Mouse (Mus musculus): ENCODE data around the gene Cfap44. TPM values are rescaled to one million over a fixed set of nuclear protein-coding genes. Genes with fewer than 3 reads are reported as not detected.

Cfap44 gene
- polyA plus RNA-seq, 2 experiments: 0.47 to 0.66 TPM

DNA sequence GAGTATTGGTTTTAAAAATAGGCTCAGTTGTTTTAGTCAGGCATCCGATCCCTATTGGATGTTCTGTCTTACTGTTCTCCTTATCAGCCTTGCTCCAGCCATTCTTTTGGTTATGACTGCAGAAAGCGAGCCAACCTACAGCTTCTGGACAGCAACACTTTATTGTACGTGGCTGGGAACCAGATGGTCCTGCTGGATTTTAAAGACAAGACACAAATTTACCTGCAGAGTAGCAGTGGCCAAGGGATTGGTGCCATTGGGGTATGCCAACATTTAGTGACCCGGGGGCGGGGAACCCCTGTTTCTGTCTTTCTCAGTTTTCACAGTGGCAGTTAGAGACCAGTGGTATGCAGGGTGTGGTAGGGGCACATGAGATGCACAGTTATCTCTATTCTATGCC is 12.6 kb downstream of the Cfap44 start:
- 76% methylated on average over 5 of the region's 5 CpGs for WGBS
- H3K9me3 ChIP-seq (ENCODE audit: control insufficient read depth, low read length): peaks cover 8% of the 10 kb centered on the region; the same call in 1 of the 2 replicates
- H3K36me3 ChIP-seq (ENCODE audit: control insufficient read depth, insufficient read depth, low read length): no peaks in the 10 kb centered on the region
- ATAC-seq (ENCODE audit: low FRiP score, low read depth) (no peak), DNase-seq (ENCODE audit: low spot score) (no peak)
- no peak overlapping the region for H3K9ac ChIP-seq (ENCODE audit: low read depth, low read length, severe bottlenecking)
- no peak overlapping the region for H3K4me2 ChIP-seq (replicated peaks; ENCODE audit: low read depth, low read length, severe bottlenecking)
- TF ChIP-seq POLR2A (IDR thresholded peaks at IDR 0.05; ENCODE audit: borderline replicate concordance, extremely low read depth, insufficient read depth, insufficient read length): no peak
- H3K27ac ChIP-seq (replicated peaks; ENCODE audit: low read depth, low read length): no peak overlapping the region
- no peaks in the 10 kb centered on the region for H3K27me3 ChIP-seq (ENCODE audit: control insufficient read depth, insufficient read depth, low read length)
- H3K4me1 ChIP-seq (ENCODE audit: control insufficient read depth, insufficient read depth, low read length): no peaks in the 10 kb centered on the region
- H3K4me3 ChIP-seq (replicated peaks; ENCODE audit: low read length): no peak overlapping the region

DNA sequence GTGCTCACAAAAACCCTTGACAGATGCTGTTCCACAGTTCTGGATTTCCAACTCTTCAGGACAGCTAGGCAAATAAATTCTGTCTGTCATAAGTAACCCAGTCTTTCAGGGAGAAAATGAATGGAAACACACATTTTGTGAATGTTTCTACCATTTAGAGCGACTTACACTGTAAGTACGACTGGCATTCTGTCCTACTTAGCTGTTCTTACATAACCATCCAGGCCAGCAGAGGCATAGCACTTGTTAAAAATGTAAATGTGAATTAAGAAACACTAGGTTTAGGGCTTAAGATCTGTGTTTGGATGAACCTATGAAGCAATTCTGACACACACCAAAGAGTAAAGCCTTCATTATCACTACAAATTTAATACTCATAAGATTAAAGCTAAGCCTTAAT is 13.7 kb downstream of the Cfap44 start:
- no peak overlapping the region for H3K4me3 ChIP-seq (replicated peaks; ENCODE audit: low read length)
- no peak for TF ChIP-seq POLR2A (IDR thresholded peaks at IDR 0.05; ENCODE audit: borderline replicate concordance, extremely low read depth, insufficient read depth, insufficient read length)
- peaks cover 8% of the 10 kb centered on the region; the same call in 1 of the 2 replicates for H3K9me3 ChIP-seq (ENCODE audit: control insufficient read depth, low read length)
- H3K4me1 ChIP-seq (ENCODE audit: control insufficient read depth, insufficient read depth, low read length): no peaks in the 10 kb centered on the region
- no peak for DNase-seq (ENCODE audit: low spot score)
- H3K9ac ChIP-seq (ENCODE audit: low read depth, low read length, severe bottlenecking): no peak overlapping the region
- no peaks in the 10 kb centered on the region for H3K36me3 ChIP-seq (ENCODE audit: control insufficient read depth, insufficient read depth, low read length)
- 85% methylated on average over 2 of the region's 2 CpGs for WGBS
- no peak overlapping the region for H3K27ac ChIP-seq (replicated peaks; ENCODE audit: low read depth, low read length)
- no peak for ATAC-seq (ENCODE audit: low FRiP score, low read depth)
- no peaks in the 10 kb centered on the region for H3K27me3 ChIP-seq (ENCODE audit: control insufficient read depth, insufficient read depth, low read length)
- no peak overlapping the region for H3K4me2 ChIP-seq (replicated peaks; ENCODE audit: low read depth, low read length, severe bottlenecking)

DNA sequence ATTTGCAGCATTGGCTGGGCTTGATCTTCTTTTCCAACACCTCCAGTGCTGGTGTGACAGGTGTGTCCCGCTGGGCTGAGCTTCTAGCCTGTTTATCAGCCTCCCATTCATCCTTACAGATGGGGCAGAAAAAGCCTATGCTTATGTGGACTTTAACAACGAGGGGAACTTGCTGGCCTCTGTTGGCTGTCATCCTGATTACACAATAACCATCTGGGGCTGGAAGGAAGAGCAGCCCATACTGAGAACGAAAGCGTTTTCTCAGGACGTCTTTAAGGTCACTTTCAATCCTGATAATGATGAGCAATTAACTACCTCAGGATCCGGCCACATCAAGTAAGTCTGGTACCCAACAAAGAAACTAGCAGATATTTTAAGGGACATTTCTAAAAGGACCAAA is 15.6 kb downstream of the Cfap44 start:
- ATAC-seq (ENCODE audit: low FRiP score, low read depth) (no peak), DNase-seq (ENCODE audit: low spot score) (no peak)
- Histone ChIP-seq H3K4me3 (replicated peaks; ENCODE audit: low read length) (no peak overlapping the region), H3K27me3 (ENCODE audit: control insufficient read depth, insufficient read depth, low read length) (no peaks in the 10 kb centered on the region), H3K4me1 (ENCODE audit: control insufficient read depth, insufficient read depth, low read length) (no peaks in the 10 kb centered on the region), H3K36me3 (ENCODE audit: control insufficient read depth, insufficient read depth, low read length) (no peaks in the 10 kb centered on the region), H3K27ac (replicated peaks; ENCODE audit: low read depth, low read length) (no peak overlapping the region), H3K9ac (ENCODE audit: low read depth, low read length, severe bottlenecking) (no peak overlapping the region), H3K4me2 (replicated peaks; ENCODE audit: low read depth, low read length, severe bottlenecking) (no peak overlapping the region), H3K9me3 (ENCODE audit: control insufficient read depth, low read length) (no peaks in the 10 kb centered on the region)
- no peak for TF ChIP-seq POLR2A (IDR thresholded peaks at IDR 0.05; ENCODE audit: borderline replicate concordance, extremely low read depth, insufficient read depth, insufficient read length)
- WGBS: 63% methylated on average over 6 of the region's 6 CpGs

DNA sequence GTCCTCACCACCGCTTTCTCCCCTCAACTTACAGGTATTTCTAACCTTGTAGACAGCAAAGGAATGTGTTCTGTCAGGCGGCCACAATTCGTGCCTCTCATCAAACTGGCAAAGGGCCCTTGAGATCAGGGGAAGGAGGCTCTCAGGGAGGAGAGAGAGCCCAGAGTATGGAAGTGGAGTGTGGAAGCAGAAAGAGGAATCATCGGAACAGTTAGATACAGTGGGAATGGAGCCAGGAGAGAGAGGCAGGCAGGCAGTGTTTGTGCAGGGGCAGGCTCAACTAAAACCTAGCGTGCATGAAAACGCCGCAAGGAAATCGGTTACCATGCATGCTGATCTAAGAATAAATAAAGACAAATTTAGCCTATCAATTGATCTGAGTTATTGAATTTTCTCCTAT is 23.0 kb downstream of the Cfap44 start:
- Histone ChIP-seq H3K27me3 (ENCODE audit: control insufficient read depth, insufficient read depth, low read length) (no peaks in the 10 kb centered on the region), H3K4me1 (ENCODE audit: control insufficient read depth, insufficient read depth, low read length) (0 out of 2 replicates have a peak, but pooled peaks cover 2% of the 10 kb centered on the region), H3K9me3 (ENCODE audit: control insufficient read depth, low read length) (no peaks in the 10 kb centered on the region), H3K27ac (replicated peaks; ENCODE audit: low read depth, low read length) (no peak overlapping the region), H3K4me2 (replicated peaks; ENCODE audit: low read depth, low read length, severe bottlenecking) (no peak overlapping the region), H3K9ac (ENCODE audit: low read depth, low read length, severe bottlenecking) (no peak overlapping the region), H3K36me3 (ENCODE audit: control insufficient read depth, insufficient read depth, low read length) (no peaks in the 10 kb centered on the region), H3K4me3 (replicated peaks; ENCODE audit: low read length) (no peak overlapping the region)
- WGBS: 67% methylated on average over 8 of the region's 8 CpGs
- TF ChIP-seq POLR2A (IDR thresholded peaks at IDR 0.05; ENCODE audit: borderline replicate concordance, extremely low read depth, insufficient read depth, insufficient read length): no peak
- ATAC-seq (ENCODE audit: low FRiP score, low read depth) (no peak), DNase-seq (ENCODE audit: low spot score) (no peak)

GRCm38 (mm10) chr16:44421735-44422134 is 27.1 kb downstream of the Cfap44 start:
- Histone ChIP-seq H3K36me3 (ENCODE audit: control insufficient read depth, insufficient read depth, low read length) (no peaks in the 10 kb centered on the region), H3K9ac (ENCODE audit: low read depth, low read length, severe bottlenecking) (no peak overlapping the region), H3K4me2 (replicated peaks; ENCODE audit: low read depth, low read length, severe bottlenecking) (no peak overlapping the region), H3K4me1 (ENCODE audit: control insufficient read depth, insufficient read depth, low read length) (0 out of 2 replicates have a peak, but pooled peaks cover 2% of the 10 kb centered on the region), H3K27me3 (ENCODE audit: control insufficient read depth, insufficient read depth, low read length) (no peaks in the 10 kb centered on the region), H3K27ac (replicated peaks; ENCODE audit: low read depth, low read length) (no peak overlapping the region), H3K9me3 (ENCODE audit: control insufficient read depth, low read length) (no peaks in the 10 kb centered on the region), H3K4me3 (replicated peaks; ENCODE audit: low read length) (no peak overlapping the region)
- WGBS: 86% methylated on average over 8 of the region's 8 CpGs
- TF ChIP-seq POLR2A (IDR thresholded peaks at IDR 0.05; ENCODE audit: borderline replicate concordance, extremely low read depth, insufficient read depth, insufficient read length): no peak
- DNase-seq (ENCODE audit: low spot score) (no peak), ATAC-seq (ENCODE audit: low FRiP score, low read depth) (no peak)

- Histone ChIP-seq H3K27me3 (ENCODE audit: control insufficient read depth, insufficient read depth, low read length) (no peaks in the 10 kb centered on the region), H3K4me3 (replicated peaks; ENCODE audit: low read length) (no peak overlapping the region), H3K4me2 (replicated peaks; ENCODE audit: low read depth, low read length, severe bottlenecking) (no peak overlapping the region), H3K9me3 (ENCODE audit: control insufficient read depth, low read length) (no peaks in the 10 kb centered on the region), H3K27ac (replicated peaks; ENCODE audit: low read depth, low read length) (no peak overlapping the region), H3K9ac (ENCODE audit: low read depth, low read length, severe bottlenecking) (no peak overlapping the region), H3K4me1 (ENCODE audit: control insufficient read depth, insufficient read depth, low read length) (no peaks in the 10 kb centered on the region), H3K36me3 (ENCODE audit: control insufficient read depth, insufficient read depth, low read length) (no peaks in the 10 kb centered on the region)
- TF ChIP-seq POLR2A (IDR thresholded peaks at IDR 0.05; ENCODE audit: borderline replicate concordance, extremely low read depth, insufficient read depth, insufficient read length): no peak
- WGBS: 45% methylated on average over 3 of the region's 3 CpGs
- ATAC-seq (ENCODE audit: low FRiP score, low read depth) (0 out of 2 replicates have a peak, but pooled peaks have one; percentile 60), DNase-seq (ENCODE audit: low spot score) (peak; percentile 18)
Measured at GRCm38 (mm10) chr16:44423499-44423898, 28.9 kb downstream of the Cfap44 start.
